Mouse (Mus musculus): ENCODE results near the gene Cmtm2a.
"Not testable (repeated sequence)": the region's sequence is repeated elsewhere in the genome, so short reads cannot be mapped to it uniquely, and the experiment has no call there.

Cmtm2a gene

DNA sequence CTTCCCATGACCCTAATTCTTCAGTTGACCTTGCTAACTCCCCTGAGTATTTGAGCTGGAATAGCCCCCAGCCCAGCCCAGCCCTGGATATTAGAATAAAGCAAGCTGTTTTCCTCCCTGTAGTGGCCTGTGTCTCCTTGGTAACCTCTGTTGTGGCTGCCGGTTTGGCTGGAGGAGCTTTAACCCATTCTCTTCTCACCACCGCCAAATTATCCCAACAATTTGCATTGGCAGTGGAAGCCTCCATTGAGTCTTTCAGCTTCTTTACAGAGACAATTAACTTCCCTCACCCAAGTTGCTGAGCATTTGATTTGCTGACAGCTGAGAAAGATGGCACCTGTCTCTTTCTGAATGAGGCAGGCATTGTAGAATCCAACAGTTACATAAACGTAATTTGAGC, 8.6 kb upstream of the Cmtm2a start:
- DNase-seq (ENCODE audit: low read depth, low spot score) = peak; percentile 37

- no peak for DNase-seq (ENCODE audit: low read depth, low spot score)
These were observed 1.4 kb upstream of the Cmtm2a start for GRCm38 (mm10) chr8:104294396-104294795.

- DNase-seq (ENCODE audit: low read depth, low spot score) = no peak
These were observed 24.0 kb downstream of the Cmtm2a start for GRCm38 (mm10) chr8:104268937-104269440.

DNA sequence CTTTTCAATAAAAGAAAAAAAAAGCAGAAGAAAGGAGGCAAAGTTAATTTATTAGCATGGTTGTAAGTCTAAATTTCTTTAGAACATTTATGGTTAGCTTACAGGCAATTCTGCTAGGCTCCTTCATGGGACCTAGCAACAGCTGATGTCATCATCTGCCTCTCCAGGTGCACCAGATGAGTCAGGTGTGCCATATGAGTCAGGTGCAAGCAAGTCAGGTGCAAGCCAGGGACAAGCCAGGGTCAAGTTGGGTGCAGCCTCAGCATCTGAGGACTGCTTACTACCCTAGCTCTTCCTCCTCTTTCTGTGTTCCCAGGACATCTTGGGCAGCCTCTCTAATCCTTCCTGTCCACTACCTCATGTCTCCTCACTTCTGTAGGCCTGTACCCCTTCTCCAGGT, 24.6 kb downstream of the Cmtm2a start:
- DNase-seq (ENCODE audit: low read depth, low spot score) = no peak

GRCm38 (mm10) chr8:104264271-104264935, 28.6 kb downstream of the Cmtm2a start:
- not testable (repeated sequence) for DNase-seq (ENCODE audit: low read depth, low spot score)

DNA sequence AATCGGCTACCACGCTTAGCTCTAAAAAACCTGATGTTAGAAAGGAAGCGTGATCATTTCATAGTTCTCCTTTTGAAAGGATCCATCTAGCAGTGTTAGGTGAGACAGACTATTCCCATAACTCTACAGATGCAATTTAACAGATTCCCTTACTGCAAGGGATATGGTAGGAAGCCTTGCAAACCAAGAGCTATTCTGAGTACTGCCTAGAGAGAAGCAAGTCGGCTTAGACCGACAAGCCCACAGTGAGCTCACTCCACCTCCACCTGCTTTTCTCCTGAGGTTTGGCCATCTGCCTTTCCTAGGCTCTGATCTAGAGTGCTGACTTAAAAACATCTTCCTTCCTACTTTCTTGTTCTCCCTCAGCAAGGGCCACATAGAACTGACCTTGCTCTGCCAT, 31.2 kb downstream of the Cmtm2a start:
- DNase-seq (ENCODE audit: low read depth, low spot score) = not testable (repeated sequence)

GRCm38 (mm10) chr8:104253016-104253415, 40.0 kb downstream of the Cmtm2a start:
- DNase-seq (ENCODE audit: low read depth, low spot score) = no peak

GRCm38 (mm10) chr8:104251461-104251860, 41.5 kb downstream of the Cmtm2a start:
- no peak for DNase-seq (ENCODE audit: low read depth, low spot score)

DNA sequence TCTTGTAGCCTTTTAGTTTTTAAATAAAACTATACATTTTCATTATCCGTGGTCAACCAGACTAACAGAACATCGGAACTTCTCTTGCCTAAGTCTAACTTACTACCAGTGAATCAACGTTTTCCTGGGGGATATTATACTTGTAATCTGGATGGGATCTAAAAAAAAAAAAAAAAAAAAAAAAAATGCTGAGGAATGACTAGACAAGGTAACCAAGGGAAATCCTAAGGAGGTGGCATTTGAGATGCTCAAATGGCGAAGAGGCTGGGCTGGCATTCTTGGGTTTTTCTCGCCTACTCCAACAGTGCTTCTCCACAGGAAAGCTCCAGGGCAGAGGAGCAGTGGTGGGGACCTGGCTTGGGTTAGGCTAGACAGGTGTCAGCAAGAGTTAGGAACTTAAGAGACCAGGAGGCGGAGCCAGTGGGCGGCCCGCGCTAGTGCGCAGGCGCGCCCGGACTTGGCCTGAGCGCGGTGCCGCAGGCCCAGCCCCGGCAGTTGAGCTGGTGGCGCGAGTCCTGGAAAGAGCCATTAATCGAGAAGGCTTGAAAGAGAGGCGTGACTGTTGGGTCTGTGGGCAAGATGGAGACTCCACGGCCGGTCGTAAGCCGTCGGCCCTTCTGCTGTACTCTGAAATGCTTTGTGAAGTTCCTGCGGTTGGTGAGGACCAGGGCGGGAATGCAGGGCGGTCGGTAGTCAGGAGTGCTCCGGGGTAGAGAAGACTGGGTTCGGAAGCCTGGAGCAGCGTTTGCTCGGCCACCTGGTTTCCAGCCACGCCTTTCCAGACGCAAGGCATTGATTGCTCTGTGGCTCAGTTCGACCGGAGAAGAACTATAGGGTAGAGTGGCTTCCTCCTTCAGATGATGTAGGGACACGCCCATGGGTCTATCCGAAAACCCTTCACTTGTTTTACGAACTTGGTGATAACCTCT, 42.3 kb downstream of the Cmtm2a start, which contains the start of gene Cklf:
TSS of gene Cklf (plus strand) at position 423 of the 929 bp plus-strand sequence.
- peak; percentile 97 for DNase-seq (ENCODE audit: low read depth, low spot score)

GRCm38 (mm10) chr8:104249442-104249996, 43.5 kb downstream of the Cmtm2a start:
- no peak for DNase-seq (ENCODE audit: low read depth, low spot score)

GRCm38 (mm10) chr8:104248276-104248675, 44.7 kb downstream of the Cmtm2a start, which contains the start of gene Tk2:
TSS of gene Tk2 (minus strand) at chr8:104248558.
- DNase-seq (ENCODE audit: low read depth, low spot score) = peak; percentile 69

- no peak for DNase-seq (ENCODE audit: low read depth, low spot score)
These were observed 45.1 kb downstream of the Cmtm2a start for GRCm38 (mm10) chr8:104247908-104248275.

DNA sequence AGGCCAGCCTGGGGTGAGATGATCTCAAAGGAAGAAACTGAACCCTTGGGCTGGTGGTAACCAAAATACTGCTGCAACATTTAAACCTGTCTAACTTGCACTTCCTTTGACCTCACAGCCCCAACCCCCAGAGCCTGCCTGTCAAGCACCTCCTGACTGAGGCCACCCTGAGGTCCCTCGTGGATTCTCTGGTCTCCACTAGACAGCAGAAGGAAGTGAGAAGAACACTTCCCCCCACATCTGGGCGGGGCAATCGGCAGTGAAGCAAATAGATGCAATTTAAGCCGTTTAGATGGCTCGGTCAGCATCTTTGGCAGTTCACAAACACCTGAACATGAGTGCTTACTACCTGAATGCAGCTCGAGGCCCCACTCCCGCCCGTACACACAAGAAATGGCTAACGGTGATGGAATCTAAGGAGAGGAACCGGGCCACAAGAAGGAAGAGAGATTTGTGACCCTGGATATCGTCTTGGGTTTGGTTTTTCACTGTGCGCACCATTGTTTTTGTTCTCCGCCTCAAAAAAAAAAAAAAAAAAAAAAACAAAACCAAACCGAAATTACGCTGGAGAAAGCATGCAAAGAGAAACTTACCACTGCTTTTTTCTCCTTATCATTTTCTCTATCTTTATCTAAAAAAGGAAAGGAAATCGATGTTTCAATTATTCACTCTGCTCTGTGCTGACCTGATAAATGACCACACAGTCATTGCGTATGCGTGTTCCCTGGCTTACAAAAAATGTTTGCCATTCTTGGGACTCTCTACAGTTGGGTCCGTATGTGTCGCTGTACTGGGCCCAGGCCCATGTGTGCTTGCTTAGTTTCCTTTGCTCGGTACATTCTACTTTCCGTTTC, 45.7 kb downstream of the Cmtm2a start:
- no peak for DNase-seq (ENCODE audit: low read depth, low spot score)

DNA sequence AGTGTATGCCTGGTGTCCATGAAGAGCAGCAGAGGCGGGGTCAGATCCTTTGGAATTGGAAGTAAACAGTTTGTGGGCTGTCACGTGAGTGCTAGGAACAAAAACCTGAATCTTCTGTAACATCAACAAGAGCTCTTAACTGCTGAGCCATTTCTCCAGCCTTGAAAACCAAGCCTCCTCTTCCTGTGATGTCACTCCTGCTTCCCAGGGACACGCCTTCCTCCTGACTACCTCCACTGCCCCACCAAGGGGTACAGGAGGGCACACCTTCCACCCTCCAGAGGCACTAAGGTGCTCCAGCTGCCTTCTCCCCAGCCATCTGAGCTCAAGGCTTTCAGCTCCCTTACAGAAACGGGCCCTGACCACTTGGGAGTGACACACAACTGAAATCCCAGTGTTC, 46.4 kb downstream of the Cmtm2a start:
- DNase-seq (ENCODE audit: low read depth, low spot score) = no peak

DNA sequence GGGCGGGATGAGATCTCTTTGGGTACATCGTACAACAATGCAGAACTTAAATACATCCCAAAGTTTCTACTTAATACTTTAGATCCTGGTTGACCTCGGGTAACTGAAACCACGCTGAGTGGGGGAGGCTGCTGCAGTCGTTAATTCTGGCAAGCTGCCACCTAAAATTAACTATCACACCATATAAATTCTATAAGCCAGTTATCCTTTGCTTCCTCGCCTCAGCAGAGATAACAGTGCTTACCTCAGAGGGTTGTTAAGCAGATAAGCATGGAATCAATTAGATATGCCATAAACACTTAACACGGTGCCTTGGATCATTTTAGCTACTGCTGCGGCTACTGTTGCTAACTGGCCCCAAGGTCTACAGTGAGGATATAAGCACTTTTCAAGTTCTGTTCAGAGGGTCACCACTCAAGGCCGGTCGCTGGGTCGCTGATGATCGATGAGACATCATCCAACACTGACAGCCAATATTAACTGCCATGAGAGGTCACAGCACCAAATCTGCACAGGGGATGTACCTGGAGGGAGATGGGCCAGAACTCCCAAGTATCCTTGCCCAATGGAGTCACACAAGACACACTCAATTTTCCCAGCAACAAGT, 50.8 kb downstream of the Cmtm2a start:
- DNase-seq (ENCODE audit: low read depth, low spot score) = no peak

DNA sequence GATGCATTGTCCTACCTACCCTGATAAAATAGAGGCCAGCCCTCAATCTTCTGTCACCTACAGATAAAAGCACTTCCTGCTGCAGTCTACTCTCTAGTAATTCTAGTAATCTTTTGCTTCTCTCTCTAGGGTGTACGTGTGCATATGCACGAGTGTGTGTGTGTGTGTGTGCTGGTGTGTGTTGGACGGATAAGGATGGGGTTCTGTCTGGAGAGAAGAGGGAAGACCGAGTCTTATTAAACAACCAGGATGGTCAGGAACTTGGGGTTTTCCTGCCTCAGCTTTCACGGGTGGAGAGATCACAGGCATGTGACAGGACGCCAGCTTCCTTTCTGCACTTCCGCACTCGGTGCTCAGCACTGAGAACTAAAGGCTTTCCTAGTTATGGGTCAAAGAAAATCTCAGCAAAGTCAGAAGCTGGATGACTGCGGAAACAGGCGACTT, 53.5 kb downstream of the Cmtm2a start:
- no peak for DNase-seq (ENCODE audit: low read depth, low spot score)

- no peak for DNase-seq (ENCODE audit: low read depth, low spot score)
These were observed 58.4 kb downstream of the Cmtm2a start for GRCm38 (mm10) chr8:104234573-104234972.

DNA sequence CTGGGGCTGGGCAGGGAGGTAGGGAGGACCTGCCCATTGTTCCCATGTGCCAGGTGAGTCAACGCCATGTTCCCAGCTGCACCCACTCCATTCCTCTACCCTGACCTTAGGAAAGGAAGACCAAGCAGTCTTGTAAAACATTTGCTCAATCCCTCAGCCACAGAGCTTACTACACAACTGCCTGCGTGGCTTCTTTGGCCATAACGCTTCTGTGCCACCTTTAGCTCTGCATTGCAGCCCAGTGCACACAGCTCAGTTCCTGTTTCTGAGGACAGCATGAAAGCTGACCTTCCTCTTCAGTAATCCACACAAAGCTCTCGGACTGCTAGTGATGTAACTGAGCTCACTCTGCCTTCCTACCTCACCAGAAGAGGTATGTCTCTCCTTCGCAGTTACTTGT, 60.1 kb downstream of the Cmtm2a start:
- no peak for DNase-seq (ENCODE audit: low read depth, low spot score)

- no peak for DNase-seq (ENCODE audit: low read depth, low spot score)
These were observed 60.9 kb downstream of the Cmtm2a start for GRCm38 (mm10) chr8:104232039-104232438.

Measured in mesoderm, embryonic 11.5 days (tissue).